Mouse (Mus musculus): ENCODE results near the gene Sarm1. TPM values are rescaled to one million over a fixed set of nuclear protein-coding genes. Genes with fewer than 3 reads are reported as not detected.

The Sarm1 gene
- polyA plus RNA-seq, 1 experiment from 2014 or later, result 6.0 TPM

DNA sequence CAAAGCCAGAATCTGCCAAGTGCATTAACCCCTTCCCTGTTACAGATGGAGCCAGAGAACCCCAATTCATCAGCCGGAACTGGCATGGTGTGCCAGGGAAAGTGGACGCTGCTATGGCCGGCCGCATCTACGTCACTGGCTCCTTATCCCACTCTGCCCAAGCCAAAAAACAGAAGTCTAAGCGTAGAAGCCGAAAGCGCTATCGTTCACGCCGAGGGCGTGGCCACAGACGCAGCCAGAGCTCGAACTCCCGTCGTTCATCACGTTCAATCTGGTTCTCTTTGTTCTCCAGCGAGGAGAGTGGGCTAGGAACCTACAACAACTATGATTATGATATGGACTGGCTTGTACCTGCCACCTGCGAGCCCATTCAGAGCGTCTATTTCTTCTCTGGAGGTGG, 4.0 kb upstream of the Sarm1 start:
- no peaks in the 10 kb centered on the region for H3K9me3 ChIP-seq
- H3K27me3 ChIP-seq (replicated peaks; ENCODE audit: low read depth, poor library complexity, severe bottlenecking), result peaks cover 46% of the 10 kb centered on the region
- H3K4me3 ChIP-seq, result no peak overlapping the region
- H3K36me3 ChIP-seq (replicated peaks), result peaks cover 17% of the 10 kb centered on the region
- H3K27ac ChIP-seq (replicated peaks), result no peak overlapping the region
- WGBS, result 82% methylated on average over 20 of the region's 20 CpGs
- no peak for DNase-seq (ENCODE audit: low spot score)
- H3K4me1 ChIP-seq, result peaks cover 27% of the 10 kb centered on the region

DNA sequence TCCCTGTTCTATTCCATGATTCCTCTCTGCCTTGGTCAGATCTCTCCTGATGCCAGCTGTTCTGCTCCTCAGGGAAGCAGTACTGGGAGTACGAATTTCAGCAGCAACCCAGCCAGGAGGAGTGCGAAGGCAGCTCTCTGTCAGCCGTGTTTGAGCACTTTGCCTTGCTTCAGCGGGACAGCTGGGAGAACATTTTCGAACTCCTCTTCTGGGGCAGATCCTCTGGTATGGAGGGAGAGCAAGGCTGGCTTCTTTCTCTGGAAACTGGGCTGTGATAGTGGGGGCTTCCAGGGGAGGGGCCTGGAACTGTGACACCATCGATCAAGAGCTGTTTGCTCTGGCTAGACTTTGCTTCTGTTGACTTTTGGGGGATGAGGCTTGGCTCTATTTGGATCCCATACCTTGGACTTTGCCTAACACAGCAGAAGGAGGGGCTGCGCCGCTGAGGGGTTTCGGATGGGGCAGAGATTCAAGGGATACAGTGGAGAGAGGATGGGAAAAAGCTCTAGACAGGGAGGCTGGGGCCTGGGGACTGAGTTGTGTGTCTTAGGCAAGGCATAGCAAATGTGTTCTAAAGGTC, 3.2 kb upstream of the Sarm1 start:
- Histone ChIP-seq H3K36me3 (replicated peaks) (peaks cover 9% of the 10 kb centered on the region), H3K4me1 (peaks cover 29% of the 10 kb centered on the region), H3K9me3 (no peaks in the 10 kb centered on the region), H3K4me3 (no peak overlapping the region), H3K27me3 (replicated peaks; ENCODE audit: low read depth, poor library complexity, severe bottlenecking) (peaks cover 54% of the 10 kb centered on the region), H3K27ac (replicated peaks) (no peak overlapping the region)
- WGBS, result 81% methylated on average over 9 of the region's 9 CpGs
- DNase-seq (ENCODE audit: low spot score), result no peak

DNA sequence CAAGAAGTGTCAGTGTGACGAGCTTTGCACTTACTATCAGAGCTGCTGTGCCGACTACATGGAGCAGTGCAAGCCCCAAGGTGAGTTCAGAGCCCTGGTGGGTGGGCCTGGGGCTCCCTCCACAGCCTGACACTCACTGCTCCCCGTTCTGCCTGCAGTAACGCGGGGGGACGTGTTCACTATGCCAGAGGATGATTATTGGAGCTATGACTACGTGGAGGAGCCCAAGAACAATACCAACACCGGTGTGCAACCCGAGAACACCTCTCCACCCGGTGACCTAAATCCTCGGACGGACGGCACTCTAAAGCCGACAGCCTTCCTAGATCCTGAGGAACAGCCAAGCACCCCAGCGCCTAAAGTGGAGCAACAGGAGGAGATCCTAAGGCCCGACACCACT, 2.0 kb upstream of the Sarm1 start:
- 49% methylated on average over 16 of the region's 16 CpGs for WGBS

DNA sequence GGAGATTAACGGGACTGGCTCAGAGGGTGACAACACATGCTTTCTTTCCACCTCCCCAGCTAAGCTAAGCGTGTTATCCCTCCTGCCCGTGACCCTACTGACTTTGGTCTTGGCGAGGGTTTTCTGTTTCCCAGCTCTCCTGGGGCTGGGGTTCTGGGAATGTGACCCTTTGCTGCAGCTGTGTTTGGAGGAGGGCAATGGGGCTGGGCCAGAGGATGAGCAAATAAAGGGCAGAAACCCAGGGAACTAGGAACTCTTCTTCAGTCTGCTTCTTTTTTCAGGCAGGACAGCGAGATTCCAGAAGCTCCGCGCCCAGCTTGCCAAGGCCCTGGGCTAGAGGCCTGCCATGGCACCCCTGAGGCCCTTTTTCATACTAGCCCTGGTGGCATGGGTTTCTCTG, 1.4 kb upstream of the Sarm1 start, which contains the start of gene Vtn:
Gene Vtn (plus strand): TSS at position 88 of the 400 bp plus-strand sequence.
- H3K27me3 ChIP-seq (replicated peaks; ENCODE audit: low read depth, poor library complexity, severe bottlenecking), result peaks cover 71% of the 10 kb centered on the region
- H3K36me3 ChIP-seq (replicated peaks), result no peaks in the 10 kb centered on the region
- 56% methylated on average over 7 of the region's 7 CpGs for WGBS
- peak within 1 kb of the TSS; percentile 71 for H3K4me3 ChIP-seq
- DNase-seq (ENCODE audit: low spot score), result no peak
- H3K4me1 ChIP-seq, result peaks cover 29% of the 10 kb centered on the region
- peak within 1 kb of the TSS; percentile 71 for H3K27ac ChIP-seq (replicated peaks)
- no peaks in the 10 kb centered on the region for H3K9me3 ChIP-seq

More for the DNA sequence above, 2.0 kb upstream of the Sarm1 start:
- Histone ChIP-seq H3K4me1 (peaks cover 29% of the 10 kb centered on the region), H3K27ac (replicated peaks) (peak overlapping the region; percentile 35; the same call in 1 of the 2 replicates), H3K9me3 (no peaks in the 10 kb centered on the region), H3K4me3 (peak overlapping the region; percentile 2; the same call in 1 of the 2 replicates), H3K36me3 (replicated peaks) (no peaks in the 10 kb centered on the region), H3K27me3 (replicated peaks; ENCODE audit: low read depth, poor library complexity, severe bottlenecking) (peaks cover 66% of the 10 kb centered on the region)
- DNase-seq (ENCODE audit: low spot score), result no peak

DNA sequence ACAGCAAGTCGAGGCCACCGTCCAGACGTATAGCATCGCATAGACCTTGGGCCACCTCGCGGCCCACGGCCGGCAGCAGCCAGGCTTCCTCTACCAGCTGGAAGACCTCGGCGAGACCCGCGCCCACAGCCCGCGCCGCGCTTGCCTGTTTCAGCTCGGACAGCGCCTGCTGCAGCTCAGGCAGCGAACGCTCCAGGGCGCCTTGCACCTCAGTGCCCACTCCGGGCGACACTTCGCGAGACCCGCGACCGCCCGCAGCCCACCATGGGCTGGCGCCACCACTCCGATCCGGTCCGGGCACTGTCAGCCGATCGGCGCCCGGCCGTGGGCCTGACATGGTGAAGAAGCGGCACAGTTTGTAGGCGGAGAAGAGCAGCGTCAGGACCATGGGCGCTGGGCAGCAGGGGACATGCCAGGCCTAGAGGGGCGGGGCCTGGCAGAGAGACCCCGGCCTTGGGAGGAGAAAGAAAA, 448 bp downstream of the Sarm1 start:
- Histone ChIP-seq H3K27ac (replicated peaks) (peak overlapping the region; percentile 71; the same call in 1 of the 2 replicates), H3K4me1 (peaks cover 29% of the 10 kb centered on the region), H3K36me3 (replicated peaks) (no peaks in the 10 kb centered on the region), H3K4me3 (peak overlapping the region; percentile 71), H3K9me3 (no peaks in the 10 kb centered on the region), H3K27me3 (replicated peaks; ENCODE audit: low read depth, poor library complexity, severe bottlenecking) (peaks cover 87% of the 10 kb centered on the region)
- peak; percentile 68 for DNase-seq (ENCODE audit: low spot score)
- WGBS, result under 1% methylated on average over 44 of the region's 44 CpGs

DNA sequence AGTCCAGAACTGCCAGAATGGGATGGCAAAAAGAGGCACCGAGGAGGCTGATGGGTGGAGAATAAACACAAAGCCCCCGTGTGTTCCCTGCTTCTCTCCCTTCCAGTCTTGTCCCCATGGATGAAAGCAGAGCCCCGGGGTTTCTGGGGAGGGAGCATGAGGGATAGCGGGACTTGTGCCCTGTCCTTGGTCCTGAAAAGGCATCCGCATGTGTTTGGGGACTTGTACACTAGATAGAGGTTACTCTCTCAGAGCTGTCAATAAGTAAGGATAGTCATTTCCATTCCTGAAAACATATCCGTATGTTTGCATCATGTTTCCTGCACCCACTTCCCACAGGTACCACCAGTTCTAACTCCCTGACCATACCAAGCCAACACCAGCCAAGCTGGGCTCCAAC, 1.6 kb downstream of the Sarm1 start:
- no peaks in the 10 kb centered on the region for H3K36me3 ChIP-seq (replicated peaks)
- no peaks in the 10 kb centered on the region for H3K9me3 ChIP-seq
- H3K27me3 ChIP-seq (replicated peaks; ENCODE audit: low read depth, poor library complexity, severe bottlenecking), result peaks cover 88% of the 10 kb centered on the region
- 5% methylated on average over 6 of the region's 6 CpGs for WGBS
- H3K27ac ChIP-seq (replicated peaks), result no peak overlapping the region
- peak; percentile 75 for DNase-seq (ENCODE audit: low spot score)
- H3K4me1 ChIP-seq, result peaks cover 31% of the 10 kb centered on the region
- no peak overlapping the region for H3K4me3 ChIP-seq

DNA sequence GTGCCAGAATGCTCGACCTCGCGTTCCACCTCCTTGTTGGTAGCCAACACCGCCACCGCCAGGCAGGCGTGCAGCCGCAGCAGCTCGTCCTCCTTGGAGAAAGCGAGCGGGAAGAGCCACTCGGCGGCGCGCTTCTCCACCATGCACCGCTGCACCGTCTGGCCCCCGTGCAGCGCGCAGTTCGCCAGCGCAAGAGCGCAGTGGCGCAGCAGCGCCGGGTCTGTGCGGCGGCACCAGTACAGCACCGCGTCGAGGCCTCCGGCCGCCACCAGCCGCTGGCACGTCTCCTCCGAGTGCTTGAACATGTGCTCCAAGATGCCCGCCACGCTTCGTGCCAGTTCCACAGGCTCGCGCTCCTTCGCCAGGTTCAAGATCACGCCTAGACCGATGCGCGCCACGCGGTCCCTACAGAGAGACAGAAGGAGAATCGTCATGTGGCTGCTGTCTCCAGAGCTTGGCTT, 6.7 kb downstream of the Sarm1 start:
- peak overlapping the region; percentile 51 for H3K4me3 ChIP-seq
- H3K9me3 ChIP-seq, result no peaks in the 10 kb centered on the region
- no peak overlapping the region; the same call in 1 of the 2 replicates for H3K27ac ChIP-seq (replicated peaks)
- peak; percentile 75 for DNase-seq (ENCODE audit: low spot score)
- peaks cover 14% of the 10 kb centered on the region for H3K4me1 ChIP-seq
- H3K36me3 ChIP-seq (replicated peaks), result no peaks in the 10 kb centered on the region
- WGBS, result 7% methylated on average over 48 of the region's 48 CpGs
- H3K27me3 ChIP-seq (replicated peaks; ENCODE audit: low read depth, poor library complexity, severe bottlenecking), result peaks cover 97% of the 10 kb centered on the region

DNA sequence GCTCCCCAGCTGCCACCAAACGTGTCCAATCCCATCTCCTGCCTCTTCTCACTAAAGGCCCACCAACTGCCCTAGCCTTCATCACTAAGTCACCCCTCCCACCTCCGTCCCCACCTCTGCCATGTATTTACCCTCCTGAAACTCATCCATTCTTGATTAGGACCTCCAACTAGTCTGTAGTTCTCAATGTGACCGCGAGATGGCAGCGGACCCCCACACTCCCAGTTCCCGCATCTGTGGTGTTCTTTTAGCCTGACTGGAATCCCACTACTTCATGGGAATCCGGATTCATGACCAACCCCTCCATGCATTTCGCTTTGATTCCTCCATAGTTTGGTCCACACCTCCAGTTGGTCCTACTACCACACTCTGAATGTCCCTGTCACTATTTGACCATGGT, 9.4 kb downstream of the Sarm1 start:
- Histone ChIP-seq H3K36me3 (replicated peaks) (no peaks in the 10 kb centered on the region), H3K9me3 (no peaks in the 10 kb centered on the region), H3K4me3 (peak overlapping the region; percentile 17; the same call in 1 of the 2 replicates), H3K27me3 (replicated peaks; ENCODE audit: low read depth, poor library complexity, severe bottlenecking) (peaks cover 91% of the 10 kb centered on the region), H3K27ac (replicated peaks) (no peak overlapping the region), H3K4me1 (peaks cover 14% of the 10 kb centered on the region)
- WGBS, result 4% methylated on average over 8 of the region's 8 CpGs
- peak; percentile 83 for DNase-seq (ENCODE audit: low spot score)

DNA sequence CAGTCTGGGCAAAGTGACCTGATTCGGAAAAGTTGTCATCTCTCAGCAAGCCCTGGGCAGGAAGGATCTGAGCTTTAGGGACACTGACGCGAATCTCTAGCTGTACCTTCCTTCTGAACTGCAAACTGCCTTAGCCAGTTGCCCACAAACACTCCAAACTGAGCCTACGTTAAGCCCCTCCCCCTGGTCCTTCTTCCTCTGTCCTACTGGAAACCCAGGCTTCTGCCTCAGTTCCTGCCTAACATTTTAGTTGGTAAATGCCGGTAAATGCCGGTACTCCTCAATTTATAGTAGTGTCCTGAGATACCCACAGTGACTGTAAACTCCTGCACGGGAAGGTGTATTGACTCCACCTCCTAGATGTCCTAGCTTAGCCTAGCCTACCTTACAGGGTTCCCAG, 13.9 kb downstream of the Sarm1 start:
- no peak overlapping the region for H3K27ac ChIP-seq (replicated peaks)
- no peaks in the 10 kb centered on the region for H3K36me3 ChIP-seq (replicated peaks)
- H3K4me1 ChIP-seq, result peaks cover 5% of the 10 kb centered on the region
- peaks cover 57% of the 10 kb centered on the region for H3K27me3 ChIP-seq (replicated peaks; ENCODE audit: low read depth, poor library complexity, severe bottlenecking)
- 68% methylated on average over 7 of the region's 7 CpGs for WGBS
- H3K4me3 ChIP-seq, result no peak overlapping the region
- no peak for DNase-seq (ENCODE audit: low spot score)
- no peaks in the 10 kb centered on the region for H3K9me3 ChIP-seq

DNA sequence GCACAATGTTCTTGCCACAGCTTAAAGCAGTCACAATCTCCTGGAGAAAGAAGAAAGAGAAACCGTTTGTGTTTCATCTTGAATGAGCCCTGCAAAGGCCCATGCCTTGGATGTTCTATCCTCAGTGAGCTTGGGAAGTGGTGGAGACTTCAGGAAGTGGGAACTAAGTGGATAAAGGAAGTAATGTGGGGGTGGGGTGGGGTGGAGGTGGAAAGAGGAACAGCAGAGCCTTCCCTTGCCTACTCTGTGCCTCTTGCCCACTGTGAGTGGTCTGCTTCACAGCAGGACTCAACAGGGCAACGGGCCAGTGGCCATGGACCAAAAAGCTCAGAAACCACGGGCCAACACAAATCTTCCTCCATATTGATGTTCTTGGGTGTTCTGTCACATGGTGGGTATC, 22.3 kb downstream of the Sarm1 start:
- H3K27ac ChIP-seq (replicated peaks), result no peak overlapping the region
- H3K36me3 ChIP-seq (replicated peaks), result peaks cover 15% of the 10 kb centered on the region
- H3K4me3 ChIP-seq, result no peak overlapping the region
- no peaks in the 10 kb centered on the region for H3K9me3 ChIP-seq
- H3K27me3 ChIP-seq (replicated peaks; ENCODE audit: low read depth, poor library complexity, severe bottlenecking), result no peaks in the 10 kb centered on the region
- WGBS, result 86% methylated on average over 3 of the region's 3 CpGs
- no peak for DNase-seq (ENCODE audit: low spot score)
- H3K4me1 ChIP-seq, result no peaks in the 10 kb centered on the region

DNA sequence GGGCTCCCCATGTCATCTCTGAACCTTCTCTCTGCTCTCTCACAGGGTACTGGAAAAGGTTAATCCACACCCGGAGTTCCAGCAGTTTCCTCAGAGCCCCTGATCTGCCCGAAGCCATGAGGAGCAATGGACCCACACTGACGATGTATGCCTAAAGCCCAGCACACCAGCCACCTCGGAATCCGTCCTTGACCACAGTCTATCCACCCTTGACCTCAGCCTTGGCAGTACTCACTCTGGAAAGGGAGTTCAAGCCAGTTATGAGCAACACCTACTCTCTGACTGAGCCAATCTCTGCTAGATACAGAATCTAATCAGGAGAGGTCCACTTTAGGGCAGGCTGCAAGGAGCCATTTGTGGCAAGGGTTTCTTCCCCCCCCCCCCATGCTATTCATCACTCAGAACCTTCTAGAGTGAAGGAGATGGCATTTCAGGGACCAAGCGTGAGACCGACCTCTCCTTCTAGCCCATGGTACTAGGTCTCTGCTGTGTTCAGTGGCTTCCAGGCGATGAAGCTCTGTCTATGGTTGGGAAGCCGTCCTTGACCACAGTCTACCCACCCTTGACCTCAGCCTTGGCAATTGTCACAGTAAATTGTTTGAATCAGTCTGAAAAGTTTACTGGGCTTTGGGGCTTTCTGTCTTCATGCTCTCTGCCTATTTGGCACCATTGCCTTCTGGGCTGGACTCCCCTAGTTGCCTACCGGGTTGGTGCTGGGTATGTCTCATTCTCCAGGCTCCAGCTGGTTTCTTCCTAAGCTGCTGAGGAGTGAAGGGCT, 26.0 kb downstream of the Sarm1 start:
- peaks cover 5% of the 10 kb centered on the region for H3K4me1 ChIP-seq
- H3K4me3 ChIP-seq, result no peak overlapping the region; the same call in 1 of the 2 replicates
- 90% methylated on average over 10 of the region's 10 CpGs for WGBS
- peaks cover 15% of the 10 kb centered on the region for H3K36me3 ChIP-seq (replicated peaks)
- no peaks in the 10 kb centered on the region for H3K27me3 ChIP-seq (replicated peaks; ENCODE audit: low read depth, poor library complexity, severe bottlenecking)
- no peaks in the 10 kb centered on the region for H3K9me3 ChIP-seq
- H3K27ac ChIP-seq (replicated peaks), result no peak overlapping the region
- no peak for DNase-seq (ENCODE audit: low spot score)

DNA sequence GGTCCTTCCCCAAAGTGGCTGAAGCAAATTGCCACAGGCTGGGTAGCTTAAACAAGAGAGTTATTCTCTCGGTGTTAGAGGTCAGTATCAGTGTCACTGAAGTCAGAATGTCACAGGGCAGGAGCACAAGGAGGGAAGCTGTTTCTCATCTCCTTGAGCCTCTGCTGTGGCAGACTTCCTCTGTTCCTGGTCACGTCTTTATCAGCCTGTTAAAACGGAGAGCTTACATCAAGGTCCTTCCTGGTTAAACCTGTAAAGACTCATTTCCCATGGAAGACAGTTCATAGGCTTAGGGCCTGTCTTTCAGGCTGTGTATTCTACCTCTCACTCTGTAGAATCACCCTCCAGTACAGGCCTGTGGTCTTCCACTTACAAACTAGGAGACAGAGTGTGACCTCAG, 29.6 kb downstream of the Sarm1 start:
- DNase-seq (ENCODE audit: low spot score), result no peak
- Histone ChIP-seq H3K4me3 (no peak overlapping the region), H3K27me3 (replicated peaks; ENCODE audit: low read depth, poor library complexity, severe bottlenecking) (no peaks in the 10 kb centered on the region), H3K4me1 (peaks cover 29% of the 10 kb centered on the region), H3K27ac (replicated peaks) (no peak overlapping the region), H3K36me3 (replicated peaks) (peaks cover 15% of the 10 kb centered on the region), H3K9me3 (no peaks in the 10 kb centered on the region)
- 37% methylated on average over 3 of the region's 3 CpGs for WGBS

DNA sequence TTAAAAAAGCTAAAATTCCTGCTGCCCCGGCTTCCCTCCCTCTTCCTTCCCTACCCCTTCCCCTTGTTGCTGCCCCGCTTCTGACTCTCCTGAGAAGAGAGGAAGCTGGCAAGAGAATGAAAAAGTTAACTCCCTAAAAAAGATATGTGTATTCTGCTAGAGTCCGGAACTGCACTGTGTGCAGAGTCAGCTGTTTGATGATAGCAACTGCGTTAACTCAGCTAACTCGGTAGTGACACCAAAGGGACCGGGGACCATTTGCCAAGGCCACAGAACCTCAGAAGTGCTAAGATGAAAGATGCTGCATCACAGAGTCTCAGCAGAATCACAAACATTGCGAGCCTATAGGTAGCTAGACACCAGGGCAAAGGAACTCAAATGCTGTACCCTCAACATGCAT, 30.0 kb downstream of the Sarm1 start:
- no peak for DNase-seq (ENCODE audit: low spot score)
- Histone ChIP-seq H3K36me3 (replicated peaks) (peaks cover 15% of the 10 kb centered on the region), H3K4me3 (no peak overlapping the region), H3K27me3 (replicated peaks; ENCODE audit: low read depth, poor library complexity, severe bottlenecking) (no peaks in the 10 kb centered on the region), H3K27ac (replicated peaks) (no peak overlapping the region), H3K4me1 (peaks cover 29% of the 10 kb centered on the region), H3K9me3 (no peaks in the 10 kb centered on the region)
- 82% methylated on average over 7 of the region's 7 CpGs for WGBS

All from embryonic facial prominence, embryonic 10.5 days (tissue).